Mouse (Mus musculus) splenic B cell, adult 2 months (primary cell): ENCODE data around the gene Sirt3.
A peak's percentile ranks its signal among the peaks of the same experiment; 100 is the strongest.
"Not testable (repeated sequence)": the region's sequence is repeated elsewhere in the genome, so short reads cannot be mapped to it uniquely, and the experiment has no call there.

ENCODE experiments used
- DNase-seq: peaks from one replicate; pipeline ENCODE4 v3.0.0-alpha.2; 2011; ENCODE audit warnings: low read depth, low spot score
- H3K27me3 ChIP-seq: 2 replicates; pipeline ENCODE4 v1.6.1; 2012; ENCODE audit warnings: mild to moderate bottlenecking, low read length, moderate library complexity, mixed read lengths; ENCODE audit not compliant: control insufficient read depth, poor library complexity, insufficient read depth, severe bottlenecking
- H3K36me3 ChIP-seq: 2 replicates; pipeline ENCODE4 v1.6.1; 2012; ENCODE audit warnings: mild to moderate bottlenecking, low read length, moderate library complexity, mixed read lengths; ENCODE audit not compliant: control insufficient read depth, poor library complexity, insufficient read depth, severe bottlenecking

The Sirt3 gene

DNA sequence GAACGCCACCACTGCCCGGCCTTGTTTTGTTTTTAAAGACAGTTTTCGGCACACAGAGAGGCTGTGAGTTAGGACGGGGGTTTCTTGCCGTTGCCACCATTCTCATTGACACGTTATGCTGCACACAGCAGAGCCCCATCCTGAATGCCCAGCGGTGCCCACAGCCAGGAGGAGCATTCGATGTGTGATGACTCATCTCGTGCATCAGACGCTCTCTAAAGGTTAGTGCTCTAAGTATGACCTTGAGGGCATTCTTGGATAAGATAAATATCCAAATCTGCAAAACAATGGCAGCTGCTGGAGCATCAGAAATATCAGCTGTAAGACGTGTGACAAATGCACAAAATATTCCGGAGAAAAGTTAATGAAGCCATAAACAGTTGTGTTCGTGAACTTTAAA, 25.0 kb upstream of the Sirt3 start:
- DNase-seq = no peak
- Histone ChIP-seq H3K36me3 (no peaks in the 10 kb centered on the region), H3K27me3 (no peaks in the 10 kb centered on the region)

DNA sequence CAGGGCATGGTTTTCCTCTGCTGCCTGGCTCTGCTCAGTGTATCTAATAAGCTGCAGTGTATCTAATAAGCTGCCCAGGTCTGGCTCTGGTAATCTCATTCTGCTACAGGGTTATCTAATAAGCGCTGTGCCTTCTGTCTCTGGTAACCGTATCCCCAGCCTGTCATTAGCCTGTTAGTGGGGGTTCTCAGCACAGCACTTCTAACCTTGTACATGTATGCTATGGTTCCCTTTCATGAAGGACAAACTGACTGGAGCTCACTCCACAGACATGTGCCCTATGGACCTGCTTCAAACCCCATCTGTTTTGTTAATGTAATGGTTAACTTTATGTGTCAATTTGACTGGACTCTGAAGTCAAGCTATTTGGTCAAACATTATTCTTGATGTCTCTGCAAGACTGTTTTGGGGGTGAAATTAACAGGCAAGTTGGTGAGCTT, 23.6 kb upstream of the Sirt3 start:
- Histone ChIP-seq H3K36me3 (no peaks in the 10 kb centered on the region), H3K27me3 (no peaks in the 10 kb centered on the region)
- no peak for DNase-seq

GRCm38 (mm10) chr7:140903212-140903611, 21.1 kb upstream of the Sirt3 start:
- peak; percentile 82 for DNase-seq
- H3K36me3 ChIP-seq = peaks cover 2% of the 10 kb centered on the region; the same call in 1 of the 2 replicates

DNA sequence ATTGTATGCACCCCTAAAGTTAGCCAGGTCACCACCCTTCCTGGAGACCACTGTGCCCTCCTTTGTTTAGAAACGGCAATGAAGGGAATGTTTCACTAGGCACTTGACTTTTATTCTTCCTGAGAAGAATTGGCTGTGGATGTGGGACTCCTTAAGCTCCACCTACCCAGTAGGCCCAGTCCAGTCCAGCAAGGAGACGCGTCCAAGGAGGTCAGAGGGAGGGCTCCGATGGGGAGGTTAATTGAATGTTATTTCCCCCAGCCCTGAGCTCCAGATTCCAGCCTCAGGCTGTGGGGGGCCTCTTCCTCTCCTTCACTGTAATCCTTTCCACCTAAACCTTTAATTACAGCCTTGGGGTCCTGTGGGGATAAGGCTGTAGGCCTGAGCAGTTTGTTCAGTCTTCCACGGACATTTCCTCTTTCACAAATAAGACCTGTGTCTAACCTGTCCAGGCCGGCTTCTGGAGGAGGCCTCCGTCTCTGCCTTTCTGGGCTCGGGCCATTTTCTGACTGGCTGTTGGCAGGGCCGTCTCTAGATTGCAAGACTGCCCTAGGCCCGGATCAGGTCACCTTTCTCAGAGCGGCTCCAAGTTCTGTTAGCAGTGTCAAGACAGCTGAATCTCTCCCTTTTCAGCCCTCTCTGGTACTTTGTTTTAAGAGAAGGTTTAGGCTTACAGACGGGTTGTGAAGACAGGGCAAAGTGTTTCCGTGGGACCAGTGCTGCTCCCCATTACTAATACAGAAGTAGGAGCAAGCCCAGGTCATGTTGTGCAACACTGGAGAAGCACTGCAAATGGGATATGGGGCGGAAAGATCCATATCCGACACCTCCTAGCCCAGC, 20.1 kb upstream of the Sirt3 start:
- DNase-seq = no peak
- Histone ChIP-seq H3K27me3 (no peaks in the 10 kb centered on the region), H3K36me3 (peaks cover 2% of the 10 kb centered on the region; the same call in 1 of the 2 replicates)

More at GRCm38 (mm10) chr7:140903212-140903611, 21.1 kb upstream of the Sirt3 start:
- no peaks in the 10 kb centered on the region for H3K27me3 ChIP-seq

GRCm38 (mm10) chr7:140900220-140900619, 18.1 kb upstream of the Sirt3 start, which contains the start of gene Cox8b:
Gene Cox8b, minus strand, starts transcription at chr7:140900446.
- peaks cover 4% of the 10 kb centered on the region; the same call in 1 of the 2 replicates for H3K36me3 ChIP-seq
- no peak for DNase-seq
- H3K27me3 ChIP-seq = no peaks in the 10 kb centered on the region

DNA sequence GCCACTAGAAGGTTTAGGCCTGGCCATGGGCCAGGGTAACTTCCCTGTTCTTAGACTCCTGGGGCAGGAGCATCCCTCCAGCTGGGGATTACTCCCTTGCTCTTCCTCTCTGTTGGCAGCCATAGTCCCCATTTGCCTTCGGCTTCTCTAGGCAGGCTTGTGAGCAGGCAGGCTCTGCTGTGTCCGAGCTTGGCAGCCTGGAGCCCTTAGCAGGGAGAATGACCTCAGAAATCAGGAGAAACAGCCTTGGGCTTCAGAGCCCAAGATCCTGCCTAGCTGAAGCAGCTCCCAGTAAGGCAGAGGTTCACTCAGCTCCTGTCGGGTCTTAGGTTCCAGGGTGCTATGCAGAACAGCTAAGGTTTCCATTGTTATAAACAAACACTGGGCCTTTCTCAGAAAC, 17.0 kb upstream of the Sirt3 start:
- Histone ChIP-seq H3K36me3 (peaks cover 4% of the 10 kb centered on the region; the same call in 1 of the 2 replicates), H3K27me3 (no peaks in the 10 kb centered on the region)
- no peak for DNase-seq

DNA sequence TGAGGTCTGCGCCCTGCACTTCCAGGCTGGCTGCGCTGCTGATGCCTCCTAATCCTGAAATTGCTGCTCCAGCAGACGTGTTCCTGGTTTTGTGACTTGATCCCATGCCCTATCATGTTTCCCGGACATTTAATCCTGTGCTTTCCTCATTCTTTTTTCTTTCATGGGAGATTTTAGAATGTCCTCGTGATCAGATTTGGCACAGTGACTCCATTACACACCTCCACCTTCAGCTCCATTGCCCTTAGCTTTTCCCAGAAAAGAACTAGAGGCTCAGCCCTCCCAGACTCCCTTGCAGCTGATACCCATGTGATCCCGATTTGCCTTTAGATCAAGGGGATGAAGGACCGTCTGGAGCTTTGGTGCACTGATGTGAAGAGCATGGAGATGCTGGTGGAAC, 15.8 kb upstream of the Sirt3 start:
- H3K36me3 ChIP-seq = peaks cover 4% of the 10 kb centered on the region; the same call in 1 of the 2 replicates
- DNase-seq = no peak
- no peaks in the 10 kb centered on the region for H3K27me3 ChIP-seq

DNA sequence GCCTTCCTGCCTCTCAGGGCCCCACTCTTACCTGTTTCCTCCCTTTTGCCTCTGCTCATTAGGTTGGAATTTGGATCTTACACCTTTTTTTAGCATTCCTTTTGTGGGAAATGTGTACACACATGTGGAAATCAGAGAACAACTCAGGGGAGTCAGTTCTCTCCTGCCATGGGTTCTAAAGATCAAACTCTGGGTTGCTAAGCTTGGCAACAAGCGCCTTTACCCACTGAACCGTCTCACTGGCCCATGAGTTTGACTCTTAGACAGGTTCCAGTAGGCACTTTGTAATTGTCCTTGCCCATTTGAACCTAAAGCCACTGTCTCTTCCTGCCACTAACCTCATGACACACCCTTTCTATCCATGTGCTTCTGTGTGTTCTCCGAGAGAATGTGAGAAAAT, 12.5 kb upstream of the Sirt3 start:
- peaks cover 7% of the 10 kb centered on the region for H3K36me3 ChIP-seq
- no peaks in the 10 kb centered on the region for H3K27me3 ChIP-seq
- DNase-seq = no peak

DNA sequence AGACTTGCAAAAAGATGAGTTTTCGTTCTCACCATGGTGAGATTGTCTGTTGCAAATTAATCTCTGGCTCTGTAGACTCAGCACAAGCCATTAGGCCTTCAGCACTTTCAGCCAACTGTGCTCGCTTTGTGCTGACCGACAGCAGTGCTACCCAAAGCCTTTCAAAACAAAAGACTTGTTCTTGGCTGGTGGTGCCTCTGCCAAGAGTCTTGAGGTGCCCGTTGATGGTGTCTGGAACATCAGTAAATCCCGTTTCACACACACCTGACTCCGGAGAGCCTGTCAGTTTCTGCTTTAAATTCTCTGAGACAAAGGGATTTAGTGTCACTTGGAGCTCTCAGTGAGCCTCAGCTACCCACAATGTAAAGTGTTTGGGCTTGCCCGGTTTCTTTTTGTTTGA, 11.9 kb upstream of the Sirt3 start:
- Histone ChIP-seq H3K27me3 (no peaks in the 10 kb centered on the region), H3K36me3 (peaks cover 8% of the 10 kb centered on the region)
- DNase-seq = no peak

DNA sequence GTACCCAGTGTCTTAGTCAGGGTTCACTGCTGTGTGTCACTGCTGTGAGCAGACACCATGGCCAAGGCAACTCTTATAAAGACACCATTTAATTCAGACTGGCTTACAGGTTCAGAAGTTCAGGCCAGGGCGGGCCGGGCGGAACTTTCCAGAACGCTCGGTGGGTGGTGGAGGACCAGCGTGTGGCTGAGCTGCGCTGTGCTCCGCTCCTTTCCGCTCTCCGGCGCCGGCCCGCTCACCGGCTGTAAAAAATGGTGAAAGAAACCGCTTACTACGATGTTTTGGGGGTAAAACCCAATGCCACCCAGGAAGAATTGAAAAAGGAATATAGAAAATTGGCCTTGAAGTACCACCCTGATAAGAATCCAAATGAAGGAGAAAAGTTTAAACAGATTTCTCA, 8.5 kb upstream of the Sirt3 start:
- H3K36me3 ChIP-seq, H3K27me3 ChIP-seq, DNase-seq: not testable (repeated sequence)

- DNase-seq = no peak
- Histone ChIP-seq H3K36me3 (no peaks in the 10 kb centered on the region), H3K27me3 (no peaks in the 10 kb centered on the region)
These were observed 327 bp upstream of the Sirt3 start for GRCm38 (mm10) chr7:140882469-140882803.

DNA sequence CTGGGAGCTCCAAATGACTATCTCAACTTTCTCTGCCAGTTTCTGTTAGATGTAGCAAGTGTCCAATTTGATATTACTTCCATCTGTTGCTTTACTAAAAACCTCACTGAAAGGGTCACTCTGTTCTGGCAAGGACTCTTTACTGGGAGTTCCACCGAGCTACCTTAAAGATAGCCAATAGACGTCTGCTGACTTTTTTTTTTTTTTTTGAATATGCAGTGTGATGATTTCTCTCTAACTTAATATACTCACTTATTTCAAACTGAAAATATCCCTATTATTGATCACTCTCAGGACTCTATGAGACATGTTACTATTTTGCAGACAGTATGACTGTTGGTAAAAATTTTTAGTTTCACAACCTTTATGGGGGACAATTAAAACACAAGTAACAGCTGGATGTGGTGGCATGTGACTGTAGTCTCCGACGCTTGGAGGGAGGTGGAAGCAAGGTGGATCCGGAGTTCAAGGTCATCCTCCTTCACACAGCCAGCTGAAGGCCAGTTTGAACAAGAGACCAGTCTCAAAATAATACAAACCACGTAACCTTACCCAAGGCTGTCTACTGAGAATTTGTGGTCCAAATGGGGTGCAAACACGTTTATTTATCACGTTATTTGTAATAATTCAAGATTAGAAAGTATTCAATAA, 1.1 kb downstream of the Sirt3 start:
- peak; percentile 14 for DNase-seq
- H3K27me3 ChIP-seq = no peaks in the 10 kb centered on the region

DNA sequence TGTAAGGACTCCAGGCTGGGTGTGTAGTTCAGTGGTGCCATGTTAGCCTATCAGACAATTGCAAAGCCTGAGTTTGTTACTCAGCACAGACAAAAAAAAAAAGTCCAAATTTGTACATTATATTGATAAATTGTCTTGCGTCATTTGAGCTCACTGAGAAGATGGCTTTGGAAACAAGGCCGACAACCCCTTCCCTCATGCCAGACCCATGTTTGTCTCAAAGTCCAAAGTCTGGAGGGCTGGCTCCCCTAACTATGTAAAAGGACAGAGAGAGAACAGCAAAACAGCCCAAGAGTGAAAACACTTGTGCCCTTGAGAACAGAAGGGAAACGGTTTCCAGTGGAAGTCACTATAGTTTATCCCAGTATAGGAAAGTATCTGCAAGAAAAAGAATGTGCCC, 1.7 kb downstream of the Sirt3 start:
- no peaks in the 10 kb centered on the region for H3K27me3 ChIP-seq
- no peak for DNase-seq

More for the DNA sequence above, 1.1 kb downstream of the Sirt3 start:
- no peaks in the 10 kb centered on the region for H3K36me3 ChIP-seq

GRCm38 (mm10) chr7:140879355-140879754, 2.8 kb downstream of the Sirt3 start:
- DNase-seq = peak; percentile 39
- no peaks in the 10 kb centered on the region; the same call in 1 of the 2 replicates for H3K36me3 ChIP-seq
- H3K27me3 ChIP-seq = no peaks in the 10 kb centered on the region

More for the DNA sequence above, 1.7 kb downstream of the Sirt3 start:
- no peaks in the 10 kb centered on the region for H3K36me3 ChIP-seq

DNA sequence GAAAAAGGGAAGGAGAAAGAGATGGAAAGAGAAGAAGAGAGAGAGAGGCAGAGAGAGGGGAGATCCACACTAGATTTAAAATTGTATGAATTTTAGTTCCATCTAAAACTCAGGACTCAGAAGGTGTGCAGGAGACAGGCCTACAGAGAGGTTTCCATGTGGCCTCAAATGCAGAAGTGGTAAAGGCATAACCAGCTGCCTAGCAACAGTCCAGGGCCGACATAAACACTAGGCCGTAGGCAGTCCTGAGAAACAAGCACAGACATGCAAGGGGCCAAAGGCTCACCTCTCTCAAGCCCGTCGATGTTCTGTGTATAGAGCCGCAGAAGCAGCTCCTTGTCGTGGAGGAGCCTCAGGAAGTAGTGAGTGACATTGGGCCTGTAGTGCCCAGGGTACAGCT, 4.7 kb downstream of the Sirt3 start:
- peak; percentile 61 for DNase-seq
- Histone ChIP-seq H3K36me3 (no peaks in the 10 kb centered on the region; the same call in 1 of the 2 replicates), H3K27me3 (no peaks in the 10 kb centered on the region)
